Mouse (Mus musculus): ENCODE data around the gene Jam3.

The Jam3 gene

GRCm38 (mm10) chr9:27111756-27112155 is 43.5 kb downstream of the Jam3 start:
- DNase-seq (ENCODE audit: low read depth, low spot score) = no peak

GRCm38 (mm10) chr9:27110681-27111080 is 44.5 kb downstream of the Jam3 start:
- DNase-seq (ENCODE audit: low read depth, low spot score) = no peak

- DNase-seq (ENCODE audit: low read depth, low spot score) = no peak
Measured at GRCm38 (mm10) chr9:27109533-27110514, 45.4 kb downstream of the Jam3 start.

GRCm38 (mm10) chr9:27108451-27108850 is 46.8 kb downstream of the Jam3 start:
- DNase-seq (ENCODE audit: low read depth, low spot score) = no peak

GRCm38 (mm10) chr9:27106081-27106480 is 49.1 kb downstream of the Jam3 start:
- DNase-seq (ENCODE audit: low read depth, low spot score) = peak; percentile 71

- no peak for DNase-seq (ENCODE audit: low read depth, low spot score)
Measured at GRCm38 (mm10) chr9:27101466-27101865, 53.8 kb downstream of the Jam3 start.

- DNase-seq (ENCODE audit: low read depth, low spot score) = no peak
Measured at GRCm38 (mm10) chr9:27099474-27099873, 55.7 kb downstream of the Jam3 start.

- no peak for DNase-seq (ENCODE audit: low read depth, low spot score)
Measured at GRCm38 (mm10) chr9:27098557-27098956, 56.7 kb downstream of the Jam3 start.

GRCm38 (mm10) chr9:27098092-27098491 is 57.1 kb downstream of the Jam3 start:
- DNase-seq (ENCODE audit: low read depth, low spot score) = no peak

GRCm38 (mm10) chr9:27092916-27093315 is 62.3 kb downstream of the Jam3 start:
- no peak for DNase-seq (ENCODE audit: low read depth, low spot score)

- no peak for DNase-seq (ENCODE audit: low read depth, low spot score)
Measured at GRCm38 (mm10) chr9:27090801-27091775, 64.1 kb downstream of the Jam3 start.

GRCm38 (mm10) chr9:27090134-27090533 is 65.1 kb downstream of the Jam3 start:
- DNase-seq (ENCODE audit: low read depth, low spot score) = no peak

- DNase-seq (ENCODE audit: low read depth, low spot score) = no peak
Measured at GRCm38 (mm10) chr9:27087402-27087801, 67.8 kb downstream of the Jam3 start.

- DNase-seq (ENCODE audit: low read depth, low spot score) = no peak
Measured at GRCm38 (mm10) chr9:27086256-27086655, 69.0 kb downstream of the Jam3 start.

- DNase-seq (ENCODE audit: low read depth, low spot score) = no peak
Measured at GRCm38 (mm10) chr9:27075812-27076211, 79.4 kb downstream of the Jam3 start.

GRCm38 (mm10) chr9:27074677-27075076 is 80.5 kb downstream of the Jam3 start:
- peak; percentile 41 for DNase-seq (ENCODE audit: low read depth, low spot score)

- DNase-seq (ENCODE audit: low read depth, low spot score) = no peak
Measured at GRCm38 (mm10) chr9:27070895-27071294, 84.3 kb downstream of the Jam3 start.

- DNase-seq (ENCODE audit: low read depth, low spot score) = no peak
Measured at GRCm38 (mm10) chr9:27058341-27058740, 96.9 kb downstream of the Jam3 start.

- peak; percentile 39 for DNase-seq (ENCODE audit: low read depth, low spot score)
Measured at GRCm38 (mm10) chr9:27049492-27049891, 105.7 kb downstream of the Jam3 start.
